Mouse (Mus musculus) erythroblast, embryonic 14.5 days (primary cell): Measurements from ENCODE around the gene Pappa.

Experiments used
- GATA1 ChIP-seq: IDR thresholded peaks from 2 replicates; pipeline ENCODE4 v1.6.1; 2012; ENCODE audit warnings: low read length, inconsistent platforms, mixed read lengths
- TAL1 ChIP-seq: IDR thresholded peaks from 3 replicates; pipeline ENCODE4 v1.6.1; 2012; ENCODE audit warnings: low read length, inconsistent platforms, mixed read lengths

DNA sequence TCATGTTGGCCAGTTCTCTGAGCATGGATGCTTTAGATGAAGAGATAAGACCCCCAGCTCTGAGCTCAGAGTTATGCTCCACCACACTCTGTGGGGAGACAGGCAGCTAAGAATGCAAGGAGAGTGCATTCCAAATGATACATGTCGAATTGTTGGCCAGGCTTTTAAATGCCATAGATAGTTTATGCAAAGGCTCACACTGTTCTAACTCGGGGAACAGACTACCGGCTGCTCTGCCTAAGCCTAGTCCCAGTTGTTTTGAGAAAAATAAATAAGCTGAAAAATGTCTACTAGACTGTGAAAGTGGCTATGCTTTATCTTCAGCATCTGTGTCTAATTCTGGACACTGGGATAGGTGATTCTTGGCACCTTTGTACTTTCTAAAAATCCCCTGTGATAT lies 165.3 kb downstream of the Pappa start:
- TF ChIP-seq GATA1 (no peak), TAL1 (no peak)
